Mouse (Mus musculus) midbrain, postnatal 0 days (tissue): ENCODE results near the gene Zfp366. TPM values are rescaled to one million over a fixed set of nuclear protein-coding genes. Genes with fewer than 3 reads are reported as not detected.
A peak's percentile ranks its signal among the peaks of the same experiment; 100 is the strongest.
"Not testable (repeated sequence)": the region's sequence is repeated elsewhere in the genome, so short reads cannot be mapped to it uniquely, and the experiment has no call there.

Source experiments
- ATAC-seq: fragments of 200-750 bp; cut with Nextera tagmentation; 2 replicates; pipeline ENCODE4 v1.8.0; 2017; ENCODE audit warnings: moderate number of reproducible peaks, mild to moderate bottlenecking, moderate TSS enrichment, moderate library complexity; ENCODE audit not compliant: low FRiP score
- DNase-seq: peaks from one replicate; pipeline ENCODE4 v3.0.0-alpha.2; 2015; ENCODE audit warnings: low spot score
- H3K27ac ChIP-seq: fragments of 300-500 bp; sonication (generic); 2 replicates; pipeline ENCODE4 v1.5.1; 2014; ENCODE audit warnings: low read depth, mild to moderate bottlenecking, low read length, mixed read lengths
- H3K27me3 ChIP-seq: fragments of 300-500 bp; sonication (generic); 2 replicates; pipeline ENCODE4 v1.6.1; 2014; ENCODE audit warnings: low read length, control low read depth, mixed read lengths; ENCODE audit not compliant: insufficient read depth
- H3K36me3 ChIP-seq: fragments of 300-500 bp; sonication (generic); 2 replicates; pipeline ENCODE4 v1.6.1; 2014; ENCODE audit warnings: low read length, control low read depth, mixed read lengths; ENCODE audit not compliant: insufficient read depth
- H3K4me1 ChIP-seq: fragments of 300-500 bp; sonication (generic); 2 replicates; pipeline ENCODE4 v1.6.1; 2014; ENCODE audit warnings: mild to moderate bottlenecking, control low read depth, antibody characterized with exemption, low read length, mixed read lengths; ENCODE audit not compliant: insufficient read depth
- H3K4me2 ChIP-seq: fragments of 300-500 bp; sonication (generic); 2 replicates; pipeline ENCODE4 v1.6.1; 2014; ENCODE audit warnings: low read depth, mild to moderate bottlenecking, low read length, mixed read lengths; ENCODE audit not compliant: poor library complexity, severe bottlenecking
- H3K4me3 ChIP-seq: fragments of 300-500 bp; sonication (generic); 2 replicates; pipeline ENCODE4 v1.5.1; 2014; ENCODE audit warnings: low read depth, mild to moderate bottlenecking, low read length, moderate library complexity
- H3K9ac ChIP-seq: fragments of 300-500 bp; sonication (generic); replicated peaks from 2 replicates; pipeline ENCODE4 v1.6.1; 2014; ENCODE audit warnings: mild to moderate bottlenecking, low read length, moderate library complexity, mixed read lengths; ENCODE audit not compliant: poor library complexity, severe bottlenecking
- H3K9me3 ChIP-seq: fragments of 300-500 bp; sonication (generic); 2 replicates; pipeline ENCODE4 v1.6.1; 2016; ENCODE audit warnings: low read length, control low read depth
- CTCF ChIP-seq: IDR thresholded peaks from 2 replicates; pipeline ENCODE4 v1.5.1; 2016; ENCODE audit warnings: antibody characterized with exemption, mild to moderate bottlenecking
- WGBS: fragments of 180-500 bp; shearing (Covaris S2); extraction: QIAGEN DNeasy Blood & Tissue Kit; methylation state at CpG from one replicate; pipeline ENCODE4 v1.1.7; 2014; 5-methylcytosine and 5-hydroxymethylcytosine counted together
- polyA plus RNA-seq: library from polyadenylated mRNA; unstranded; fragments of >200 nt; fragmentation: Nextera tagmentation; extraction: Ambion mirVana; gene quantifications from 2 replicates; pipeline ENCODE4 v1.2.1, GENCODE M21; 2015
- total RNA-seq: library from RNA; depleted of rRNA; stranded (reverse); fragments of >200 nt; gene quantifications from 2 replicates; pipeline ENCODE4 v1.2.3, GENCODE M21; 2014

Gene Zfp366
- total and polyA plus RNA-seq, 2 experiments from 2014 or later = 0.30 to 1.9 TPM

DNA sequence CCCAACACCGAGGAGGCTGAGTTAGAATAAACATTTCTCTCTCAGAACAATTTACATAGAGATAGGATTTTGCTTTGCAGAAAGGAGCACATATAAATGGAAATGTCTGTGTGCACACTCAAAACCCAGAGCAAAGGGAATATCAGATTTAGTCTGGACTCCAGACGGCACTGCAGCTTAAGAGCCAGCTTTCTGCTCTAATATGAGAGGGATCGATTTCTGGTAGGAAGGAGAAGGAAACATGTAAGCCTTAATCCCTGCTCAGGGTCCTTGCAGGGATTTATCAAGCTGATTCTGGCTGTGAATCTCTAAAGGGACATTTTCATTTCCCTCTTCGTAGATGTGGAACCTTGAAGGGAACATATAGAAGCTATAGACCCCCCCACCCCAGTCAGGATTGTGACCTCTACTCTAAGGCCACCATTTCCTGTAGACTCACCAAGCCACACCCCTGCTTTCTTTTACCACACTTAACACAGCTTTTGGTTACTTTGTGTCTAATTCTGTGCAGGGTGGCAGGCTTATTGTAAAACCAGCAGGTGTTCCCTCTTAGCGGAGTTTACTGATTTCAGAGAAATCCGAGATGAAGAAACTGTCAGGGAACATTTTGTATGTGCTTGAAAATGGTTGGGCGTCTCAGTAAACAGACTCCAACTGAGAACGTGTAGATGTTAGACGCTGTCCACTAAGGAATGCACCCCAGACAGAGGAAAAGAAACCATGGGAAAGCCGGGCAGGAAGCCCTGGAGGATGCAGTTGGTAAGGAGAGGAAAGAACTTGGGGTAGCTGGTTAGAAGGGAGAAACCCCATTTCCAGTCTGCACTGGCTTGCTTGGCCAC, 20.9 kb upstream of the Zfp366 start:
- no peak overlapping the region for H3K4me3 ChIP-seq
- no peak overlapping the region for H3K9ac ChIP-seq
- WGBS = 33% methylated on average over 10 of the region's 10 CpGs
- TF ChIP-seq CTCF = no peak
- DNase-seq (no peak), ATAC-seq (no peak)
- no peak overlapping the region for H3K4me2 ChIP-seq
- H3K27ac ChIP-seq = peak overlapping the region; percentile 58; the same call in 1 of the 2 replicates
- H3K27me3 ChIP-seq = no peaks in the 10 kb centered on the region
- H3K36me3 ChIP-seq = no peaks in the 10 kb centered on the region
- peaks cover 4% of the 10 kb centered on the region; the same call in 1 of the 2 replicates for H3K4me1 ChIP-seq
- no peaks in the 10 kb centered on the region for H3K9me3 ChIP-seq

DNA sequence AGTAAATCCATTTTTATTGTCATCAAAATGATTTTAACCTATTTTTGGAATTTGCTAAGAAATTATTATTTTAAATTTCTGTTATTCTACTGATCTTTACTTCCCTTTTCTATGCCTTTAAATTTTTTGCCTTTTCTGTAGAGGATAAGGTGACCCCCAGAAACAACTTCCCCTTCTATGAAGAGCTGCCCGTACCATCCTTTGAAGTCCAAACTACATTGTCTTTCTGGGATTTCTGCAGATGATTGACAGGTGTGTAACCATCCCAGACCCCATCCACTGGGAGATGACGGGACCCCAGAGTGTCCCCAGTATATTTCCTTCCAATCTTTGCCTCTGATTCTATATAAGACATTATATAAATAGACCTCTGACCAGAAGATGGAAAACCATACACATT, 20.3 kb upstream of the Zfp366 start:
- 58% methylated on average over 2 of the region's 2 CpGs for WGBS

DNA sequence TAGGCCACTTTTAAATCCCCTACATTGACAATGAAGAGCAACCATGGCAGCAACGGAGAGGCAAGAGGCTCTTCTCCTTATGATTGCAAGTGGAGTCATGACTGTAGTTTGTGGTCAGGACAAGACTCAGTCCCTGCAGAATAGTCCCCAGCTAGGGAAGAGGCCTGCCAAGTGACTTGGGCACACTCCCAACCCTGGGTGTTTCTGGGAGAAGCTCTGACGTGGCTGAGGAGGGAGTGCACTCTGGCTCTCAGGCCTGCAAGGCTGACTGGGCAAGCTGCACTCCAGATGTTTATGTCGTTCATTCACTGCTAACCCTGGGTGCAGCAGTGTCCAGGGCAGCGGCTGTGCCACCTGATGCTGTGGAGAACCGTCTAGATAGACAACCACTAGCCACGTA, 15.2 kb upstream of the Zfp366 start:
- TF ChIP-seq CTCF = no peak
- no peaks in the 10 kb centered on the region for H3K36me3 ChIP-seq
- no peak overlapping the region for H3K9ac ChIP-seq
- DNase-seq (no peak), ATAC-seq (no peak)
- H3K9me3 ChIP-seq = no peaks in the 10 kb centered on the region
- H3K4me1 ChIP-seq = no peaks in the 10 kb centered on the region
- no peak overlapping the region for H3K4me3 ChIP-seq
- H3K4me2 ChIP-seq = no peak overlapping the region
- WGBS = 79% methylated on average over 6 of the region's 6 CpGs
- no peak overlapping the region for H3K27ac ChIP-seq
- no peaks in the 10 kb centered on the region for H3K27me3 ChIP-seq

More for the DNA sequence above, 20.3 kb upstream of the Zfp366 start:
- Histone ChIP-seq H3K27me3 (no peaks in the 10 kb centered on the region), H3K9ac (no peak overlapping the region), H3K4me2 (no peak overlapping the region), H3K36me3 (no peaks in the 10 kb centered on the region), H3K4me3 (no peak overlapping the region), H3K4me1 (peaks cover 4% of the 10 kb centered on the region; the same call in 1 of the 2 replicates), H3K27ac (no peak overlapping the region), H3K9me3 (no peaks in the 10 kb centered on the region)
- ATAC-seq (no peak), DNase-seq (no peak)
- TF ChIP-seq CTCF = no peak

DNA sequence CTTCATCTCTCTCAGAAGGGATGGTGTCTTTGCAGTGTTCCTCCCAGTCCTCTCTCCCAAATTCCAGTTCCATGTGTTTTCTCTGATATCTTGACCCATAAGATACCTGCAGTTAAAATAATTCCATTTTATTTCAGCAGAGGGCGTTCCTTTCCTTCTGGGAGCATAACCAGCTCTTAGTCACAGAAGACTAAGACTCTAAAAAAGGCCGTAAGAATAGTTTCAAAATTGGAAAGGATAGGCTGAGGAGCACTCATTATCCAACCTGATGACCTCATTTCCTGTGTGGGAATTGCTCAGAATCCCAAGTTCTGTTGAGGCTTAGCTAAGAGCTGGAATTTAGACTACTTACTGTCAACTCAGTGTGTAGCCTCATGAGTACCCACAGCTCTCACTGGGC, 14.3 kb upstream of the Zfp366 start:
- Histone ChIP-seq H3K27ac (no peak overlapping the region), H3K9ac (no peak overlapping the region), H3K27me3 (no peaks in the 10 kb centered on the region), H3K4me3 (no peak overlapping the region), H3K4me2 (no peak overlapping the region), H3K36me3 (no peaks in the 10 kb centered on the region), H3K9me3 (no peaks in the 10 kb centered on the region), H3K4me1 (no peaks in the 10 kb centered on the region)
- 42% methylated on average over 2 of the region's 2 CpGs for WGBS
- DNase-seq (no peak), ATAC-seq (no peak)
- TF ChIP-seq CTCF = peak; percentile 57

DNA sequence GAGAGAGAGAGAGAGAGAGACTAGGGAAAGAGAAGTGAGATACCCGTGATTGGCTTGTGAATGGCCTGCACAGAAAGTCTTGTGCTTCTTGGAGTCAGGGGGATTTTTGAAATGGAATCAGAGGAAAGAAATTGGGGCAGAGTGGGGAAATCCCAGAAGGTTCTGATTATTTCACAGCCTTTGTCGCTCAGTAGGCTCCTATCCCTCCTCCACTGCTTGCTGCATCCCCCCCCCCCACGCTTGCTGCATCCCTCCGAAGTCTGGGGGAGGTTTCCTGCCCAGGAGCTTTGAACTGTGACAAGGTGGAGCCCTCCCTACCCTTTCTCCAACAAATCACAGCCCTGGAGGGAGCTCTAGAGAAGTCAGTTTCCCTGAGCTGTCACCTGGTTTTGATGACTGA, 10.8 kb upstream of the Zfp366 start:
- no peak overlapping the region for H3K4me2 ChIP-seq
- no peak for TF ChIP-seq CTCF
- no peaks in the 10 kb centered on the region for H3K9me3 ChIP-seq
- no peak for DNase-seq
- H3K27me3 ChIP-seq = no peaks in the 10 kb centered on the region
- no peak overlapping the region for H3K4me3 ChIP-seq
- no peaks in the 10 kb centered on the region for H3K4me1 ChIP-seq
- no peak overlapping the region for H3K27ac ChIP-seq
- no peak for ATAC-seq
- 23% methylated on average over 4 of the region's 4 CpGs for WGBS
- no peak overlapping the region for H3K9ac ChIP-seq
- no peaks in the 10 kb centered on the region for H3K36me3 ChIP-seq

DNA sequence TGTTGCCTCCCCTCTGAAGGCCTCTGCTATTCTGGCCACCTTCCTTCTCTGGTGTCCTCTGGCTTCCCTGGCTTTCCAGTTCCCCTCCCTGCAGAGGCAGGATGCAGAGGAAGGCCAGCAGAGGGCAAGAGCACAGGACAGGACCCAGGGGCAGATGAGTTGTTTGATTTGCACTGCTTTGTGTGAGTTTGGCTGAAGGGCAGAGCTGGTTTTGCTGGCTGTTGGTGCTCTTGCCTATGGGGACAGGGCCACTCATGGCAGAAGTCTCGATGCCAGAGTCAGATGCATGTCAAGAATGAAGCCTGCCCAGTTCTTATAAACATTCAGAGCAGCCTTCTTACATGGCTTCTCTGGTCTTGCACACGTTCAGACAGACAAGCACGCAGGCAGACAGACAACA, 1.8 kb upstream of the Zfp366 start:
- WGBS = 85% methylated on average over 3 of the region's 3 CpGs
- H3K4me2 ChIP-seq, H3K9ac ChIP-seq, DNase-seq, ATAC-seq, H3K9me3 ChIP-seq, H3K27me3 ChIP-seq, H3K36me3 ChIP-seq, H3K4me3 ChIP-seq, H3K4me1 ChIP-seq, H3K27ac ChIP-seq: not testable (repeated sequence)
